Mouse (Mus musculus) hindbrain, embryonic 11.5 days (tissue): Measurements from ENCODE around the gene Dapl1. TPM values are rescaled to one million over a fixed set of nuclear protein-coding genes. Genes with fewer than 3 reads are reported as not detected.

Experiments used
- ATAC-seq: fragments of 200-750 bp; cut with Nextera tagmentation; 2 replicates; pipeline ENCODE4 v1.8.0; 2017; ENCODE audit warnings: mild to moderate bottlenecking, moderate TSS enrichment, moderate library complexity; ENCODE audit not compliant: low FRiP score
- DNase-seq: peaks from one replicate; pipeline ENCODE4 v3.0.0-alpha.2; 2015; ENCODE audit warnings: low spot score
- H3K27ac ChIP-seq: fragments of 300-500 bp; sonication (generic); 2 replicates; pipeline ENCODE4 v1.5.1; 2014; ENCODE audit warnings: mild to moderate bottlenecking, low read depth, low read length
- H3K27me3 ChIP-seq: fragments of 300-500 bp; sonication (generic); 2 replicates; pipeline ENCODE4 v1.6.1; 2014; ENCODE audit warnings: mild to moderate bottlenecking, low read length, moderate library complexity, mixed read lengths; ENCODE audit not compliant: control insufficient read depth, insufficient read depth
- H3K36me3 ChIP-seq: fragments of 300-500 bp; sonication (generic); 2 replicates; pipeline ENCODE4 v1.6.1; 2014; ENCODE audit warnings: mild to moderate bottlenecking, low read length, moderate library complexity, mixed read lengths; ENCODE audit not compliant: control insufficient read depth, insufficient read depth
- H3K4me1 ChIP-seq: fragments of 300-500 bp; sonication (generic); replicated peaks from 2 replicates; pipeline ENCODE4 v1.6.1; 2014; ENCODE audit warnings: low read length, mixed read lengths; ENCODE audit not compliant: control insufficient read depth, insufficient read depth
- H3K4me2 ChIP-seq: fragments of 300-500 bp; sonication (generic); replicated peaks from 2 replicates; pipeline ENCODE4 v1.6.1; 2014; ENCODE audit warnings: mild to moderate bottlenecking, low read depth, low read length
- H3K4me3 ChIP-seq: fragments of 300-500 bp; sonication (generic); 2 replicates; pipeline ENCODE4 v1.5.1; 2014; ENCODE audit warnings: low read depth, low read length
- H3K9ac ChIP-seq: fragments of 300-500 bp; sonication (generic); 2 replicates; pipeline ENCODE4 v1.6.1; 2014; ENCODE audit warnings: low read depth, low read length
- H3K9me3 ChIP-seq: fragments of 300-500 bp; sonication (generic); 2 replicates; pipeline ENCODE4 v1.6.1; 2016; ENCODE audit warnings: low read length; ENCODE audit not compliant: control insufficient read depth
- WGBS: fragments of 180-500 bp; shearing (Covaris S2); extraction: QIAGEN DNeasy Blood & Tissue Kit; methylation state at CpG from one replicate; pipeline ENCODE4 v1.1.7; 2014; 5-methylcytosine and 5-hydroxymethylcytosine counted together
- polyA plus RNA-seq: library from polyadenylated mRNA; unstranded; fragments of >200 nt; fragmentation: Nextera tagmentation; extraction: Ambion mirVana; gene quantifications from 2 replicates; pipeline ENCODE4 v1.2.1, GENCODE M21; 2014

Dapl1 gene
- polyA plus RNA-seq, 1 experiment from 2014 or later: 0.43 TPM

DNA sequence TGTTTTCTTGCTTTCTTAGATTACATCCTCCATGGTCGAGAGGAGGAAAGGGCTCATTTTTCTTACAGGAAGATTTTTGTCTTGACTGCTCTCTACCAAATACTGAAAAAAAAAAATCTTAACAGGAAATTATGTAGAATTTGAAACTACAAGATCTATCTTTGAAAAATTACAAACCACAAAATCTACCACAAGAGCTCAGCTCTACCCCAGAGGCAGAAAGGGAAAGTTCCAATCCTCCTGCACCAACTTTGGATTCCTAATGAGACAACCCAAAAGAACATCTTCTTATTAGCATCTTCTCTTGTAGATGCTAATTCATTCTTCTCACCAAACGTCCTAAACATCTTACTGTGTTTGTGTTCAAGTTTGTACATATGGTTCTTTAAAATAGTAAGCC is 3.8 kb downstream of the Dapl1 start:
- H3K4me1 ChIP-seq: no peaks in the 10 kb centered on the region
- no peak overlapping the region for H3K9ac ChIP-seq
- H3K36me3 ChIP-seq: no peaks in the 10 kb centered on the region
- no peak overlapping the region for H3K4me3 ChIP-seq
- no peaks in the 10 kb centered on the region for H3K27me3 ChIP-seq
- ATAC-seq: no peak
- no peak overlapping the region for H3K27ac ChIP-seq
- no peaks in the 10 kb centered on the region for H3K9me3 ChIP-seq
- WGBS: 76% methylated on average over 2 of the region's 2 CpGs
- H3K4me2 ChIP-seq: no peak overlapping the region
- no peak for DNase-seq

DNA sequence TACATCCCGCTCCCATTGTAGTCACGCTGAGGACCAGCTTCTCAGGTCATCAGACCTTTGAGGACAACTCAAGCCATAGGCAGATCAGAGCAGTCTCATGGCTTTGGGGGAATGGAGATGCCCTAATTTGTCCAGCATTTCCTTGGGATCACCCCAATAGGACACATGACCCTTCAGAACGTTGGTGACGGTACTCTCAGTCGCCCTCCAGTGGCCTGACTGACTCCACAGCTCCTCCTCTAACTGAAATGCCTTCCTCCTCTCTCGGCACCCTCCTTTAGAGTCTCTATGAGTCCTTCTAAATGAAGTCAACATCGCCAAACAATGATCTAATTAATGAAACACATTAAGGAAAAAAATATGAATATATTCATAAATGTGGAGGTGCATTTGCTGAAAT is 5.9 kb downstream of the Dapl1 start:
- Histone ChIP-seq H3K36me3 (no peaks in the 10 kb centered on the region), H3K4me3 (no peak overlapping the region), H3K4me1 (no peaks in the 10 kb centered on the region), H3K9ac (no peak overlapping the region), H3K4me2 (no peak overlapping the region), H3K27ac (no peak overlapping the region), H3K9me3 (no peaks in the 10 kb centered on the region), H3K27me3 (no peaks in the 10 kb centered on the region)
- DNase-seq: no peak
- 80% methylated on average over 7 of the region's 7 CpGs for WGBS
- ATAC-seq: no peak

DNA sequence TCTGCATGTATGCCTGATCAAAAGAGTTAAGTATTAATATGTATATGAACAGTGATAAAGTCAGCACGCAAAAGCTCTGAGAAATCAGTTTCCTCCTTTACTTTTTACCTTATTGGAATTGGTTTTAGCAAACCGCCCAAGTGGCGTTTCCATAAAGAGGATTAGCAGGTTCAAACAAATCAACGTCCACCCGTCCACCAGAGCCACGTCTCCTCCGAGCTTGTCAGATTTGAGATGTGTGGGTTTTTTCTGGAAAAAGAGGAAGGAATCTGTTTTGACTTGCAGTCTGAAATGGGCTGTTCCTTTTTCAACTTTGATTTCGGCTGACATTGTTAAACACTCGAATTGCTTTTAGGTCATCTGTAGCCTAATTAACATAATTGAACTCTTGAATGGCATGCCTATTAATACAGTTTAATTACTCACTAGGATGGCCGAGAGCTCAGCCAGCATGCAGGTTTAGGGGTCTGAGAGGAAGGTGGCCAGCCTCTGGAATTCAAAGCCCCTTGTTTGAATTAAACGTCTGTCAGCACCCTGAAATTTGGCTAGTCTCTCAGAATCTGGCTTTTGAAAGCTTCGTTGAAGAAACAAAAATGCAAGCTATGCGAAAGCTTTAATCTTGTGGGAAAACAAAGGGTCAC is 9.1 kb downstream of the Dapl1 start:
- H3K27ac ChIP-seq: no peak overlapping the region
- H3K4me1 ChIP-seq: no peaks in the 10 kb centered on the region
- H3K36me3 ChIP-seq: no peaks in the 10 kb centered on the region
- no peak for ATAC-seq
- no peak overlapping the region for H3K4me2 ChIP-seq
- H3K4me3 ChIP-seq: no peak overlapping the region
- no peak for DNase-seq
- 58% methylated on average over 13 of the region's 13 CpGs for WGBS
- no peak overlapping the region for H3K9ac ChIP-seq
- no peaks in the 10 kb centered on the region for H3K27me3 ChIP-seq
- H3K9me3 ChIP-seq: no peaks in the 10 kb centered on the region

DNA sequence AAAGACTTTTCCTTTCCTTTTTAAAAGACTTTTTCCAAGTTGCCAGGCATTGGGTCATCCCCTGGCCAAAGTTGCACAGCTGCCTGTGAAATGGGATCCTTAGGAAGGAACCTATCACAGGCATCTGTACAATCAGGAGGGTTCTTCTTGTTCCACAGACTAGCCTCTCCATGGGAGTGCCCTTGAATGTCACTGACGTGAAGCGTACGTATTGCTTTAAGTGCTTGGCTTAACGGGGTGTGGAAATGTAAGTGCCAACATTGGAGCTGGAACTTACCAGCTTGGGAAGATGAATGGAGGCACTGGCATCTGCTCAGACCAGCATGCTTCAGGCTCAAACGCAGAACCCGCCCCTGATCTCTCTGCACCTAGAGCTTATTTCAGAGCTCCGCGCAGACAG is 14.7 kb downstream of the Dapl1 start:
- H3K9me3 ChIP-seq: no peaks in the 10 kb centered on the region

DNA sequence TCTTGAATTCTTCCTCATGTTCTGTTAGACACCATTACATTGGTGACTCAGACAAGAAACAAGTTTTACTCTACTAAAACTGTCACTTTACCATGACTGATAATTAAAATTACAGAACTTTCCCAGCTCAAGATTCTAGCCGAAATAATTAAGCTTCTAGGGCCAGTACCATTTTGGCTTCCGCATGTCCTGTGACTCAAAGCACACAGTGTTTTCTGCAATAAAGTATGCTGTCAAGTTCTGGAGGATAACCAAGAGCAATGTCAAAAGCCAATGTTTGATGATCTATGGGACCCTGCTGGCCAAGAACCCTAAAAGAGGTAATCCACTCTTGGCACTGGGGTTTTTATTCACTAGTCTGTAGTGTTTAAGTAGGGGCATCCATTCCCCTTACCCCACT is 15.3 kb downstream of the Dapl1 start:
- no peak overlapping the region for H3K27ac ChIP-seq
- no peaks in the 10 kb centered on the region for H3K9me3 ChIP-seq
- no peak overlapping the region for H3K4me2 ChIP-seq
- no peaks in the 10 kb centered on the region for H3K27me3 ChIP-seq
- DNase-seq: no peak
- no peak overlapping the region for H3K9ac ChIP-seq
- WGBS: 94% methylated on average over 2 of the region's 2 CpGs
- H3K4me1 ChIP-seq: no peaks in the 10 kb centered on the region
- H3K4me3 ChIP-seq: no peak overlapping the region
- H3K36me3 ChIP-seq: no peaks in the 10 kb centered on the region
- ATAC-seq: no peak

More for the DNA sequence above, 14.7 kb downstream of the Dapl1 start:
- no peak for DNase-seq
- ATAC-seq: no peak
- Histone ChIP-seq H3K36me3 (no peaks in the 10 kb centered on the region), H3K4me1 (no peaks in the 10 kb centered on the region), H3K4me2 (no peak overlapping the region), H3K9ac (no peak overlapping the region), H3K4me3 (no peak overlapping the region), H3K27ac (no peak overlapping the region), H3K27me3 (no peaks in the 10 kb centered on the region)
- WGBS: 87% methylated on average over 8 of the region's 8 CpGs

DNA sequence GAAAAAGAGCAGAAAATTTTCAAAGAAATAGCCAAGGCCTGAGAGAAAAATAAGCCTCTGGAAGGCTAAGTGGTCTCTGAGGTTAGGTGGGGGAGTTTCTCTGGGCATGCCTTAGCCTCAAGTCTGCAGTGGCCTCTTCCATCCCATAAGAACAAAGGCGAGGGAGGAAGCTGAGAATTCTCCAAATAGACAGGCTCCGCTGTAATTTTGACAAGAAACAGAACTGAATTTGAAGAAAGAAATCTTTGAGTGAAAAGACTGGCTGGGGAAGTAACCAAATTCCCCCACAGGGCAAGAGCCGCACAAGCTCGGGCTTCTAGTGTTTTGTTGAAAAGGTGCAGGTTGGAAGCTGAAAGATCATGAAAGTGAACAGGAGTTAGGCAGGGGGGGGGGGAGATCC is 24.6 kb downstream of the Dapl1 start:
- no peaks in the 10 kb centered on the region for H3K27me3 ChIP-seq
- no peak overlapping the region for H3K4me3 ChIP-seq
- no peak overlapping the region for H3K4me2 ChIP-seq
- ATAC-seq (no peak), DNase-seq (no peak)
- H3K9me3 ChIP-seq: no peaks in the 10 kb centered on the region
- H3K9ac ChIP-seq: no peak overlapping the region
- WGBS: 73% methylated on average over 4 of the region's 4 CpGs
- no peaks in the 10 kb centered on the region for H3K4me1 ChIP-seq
- no peaks in the 10 kb centered on the region for H3K36me3 ChIP-seq
- H3K27ac ChIP-seq: no peak overlapping the region

DNA sequence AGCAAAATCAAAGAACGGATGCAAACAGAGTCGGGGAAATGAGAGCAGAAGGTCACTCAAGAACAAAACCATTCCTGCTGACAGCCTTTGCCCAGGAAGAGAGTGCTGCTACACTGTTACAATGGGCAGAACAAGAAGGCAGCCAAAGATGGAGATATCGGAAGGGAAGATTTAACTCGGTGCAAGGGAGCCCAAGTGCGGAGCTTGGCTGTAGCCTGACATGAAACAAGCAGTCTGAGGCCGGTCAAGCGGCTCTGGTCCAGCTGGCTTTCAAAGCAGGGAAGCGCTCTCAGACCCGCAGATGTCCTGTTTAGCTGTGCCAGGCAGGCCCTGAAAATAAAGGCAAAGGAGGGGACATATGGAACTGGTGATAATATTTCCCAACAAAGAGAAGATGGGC is 26.0 kb downstream of the Dapl1 start:
- 34% methylated on average over 9 of the region's 9 CpGs for WGBS
- peak; percentile 16 for DNase-seq

DNA sequence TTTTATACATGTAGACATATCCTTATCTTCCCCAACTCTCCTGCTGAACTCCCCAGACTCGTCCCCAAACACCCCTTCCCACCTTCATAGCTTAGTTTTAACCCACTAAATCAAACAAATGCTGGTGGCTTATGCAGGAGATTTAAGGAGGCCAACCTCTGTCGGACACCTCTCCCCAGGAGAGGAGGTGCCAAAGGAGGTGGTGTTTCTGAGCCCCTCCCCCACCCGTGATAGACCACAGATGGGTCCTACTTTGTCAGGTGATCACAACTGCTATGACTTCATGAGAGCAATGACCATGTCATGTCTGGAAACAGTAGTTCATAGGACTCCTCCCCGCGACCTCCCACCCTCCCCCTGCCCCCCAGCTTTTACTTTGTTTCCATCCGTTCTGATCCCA is 26.4 kb downstream of the Dapl1 start:
- ATAC-seq (no peak), DNase-seq (no peak)
- H3K9ac ChIP-seq: no peak overlapping the region
- WGBS: 71% methylated on average over 6 of the region's 6 CpGs
- no peak overlapping the region for H3K27ac ChIP-seq
- no peaks in the 10 kb centered on the region for H3K4me1 ChIP-seq
- H3K4me3 ChIP-seq: no peak overlapping the region
- H3K27me3 ChIP-seq: no peaks in the 10 kb centered on the region
- no peaks in the 10 kb centered on the region for H3K9me3 ChIP-seq
- no peak overlapping the region for H3K4me2 ChIP-seq
- H3K36me3 ChIP-seq: no peaks in the 10 kb centered on the region

More for the DNA sequence above, 26.0 kb downstream of the Dapl1 start:
- Histone ChIP-seq H3K36me3 (no peaks in the 10 kb centered on the region), H3K27me3 (no peaks in the 10 kb centered on the region), H3K9ac (no peak overlapping the region), H3K4me1 (no peaks in the 10 kb centered on the region), H3K4me2 (no peak overlapping the region), H3K27ac (no peak overlapping the region), H3K9me3 (no peaks in the 10 kb centered on the region), H3K4me3 (no peak overlapping the region)
- no peak for ATAC-seq

DNA sequence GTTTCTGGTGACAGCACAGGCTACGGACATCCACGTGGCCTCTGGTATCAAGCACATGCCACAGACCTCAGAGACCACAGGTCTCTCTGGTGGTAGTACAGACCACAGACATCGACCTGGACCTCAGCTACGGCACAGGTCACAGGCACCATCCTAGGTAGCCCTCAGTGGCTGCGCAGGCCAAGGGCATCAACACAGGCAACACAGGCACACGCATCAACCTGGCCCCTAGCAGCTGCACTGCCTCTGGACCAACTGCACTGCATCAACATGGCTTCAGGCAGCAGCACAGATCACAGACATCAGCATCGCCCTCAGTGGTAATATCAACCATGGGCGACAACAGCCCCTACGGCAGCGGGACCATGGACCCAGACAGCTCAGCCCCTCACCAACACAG is 36.2 kb downstream of the Dapl1 start:
- Histone ChIP-seq H3K9ac (no peak overlapping the region), H3K36me3 (no peaks in the 10 kb centered on the region), H3K27ac (no peak overlapping the region), H3K4me2 (no peak overlapping the region), H3K4me1 (no peaks in the 10 kb centered on the region), H3K9me3 (no peaks in the 10 kb centered on the region), H3K4me3 (no peak overlapping the region), H3K27me3 (no peaks in the 10 kb centered on the region)
- ATAC-seq (no peak), DNase-seq (no peak)
- 92% methylated on average over 10 of the region's 10 CpGs for WGBS
